Mouse (Mus musculus): ENCODE results near the gene Selenop.

The Selenop gene

GRCm38 (mm10) chr15:3269996-3270645, 1.8 kb downstream of the Selenop start:
- peak; percentile 20 to 60 for DNase-seq (ENCODE audit: inconsistent age in 2 of 2, low spot score in 1 of 2)

DNA sequence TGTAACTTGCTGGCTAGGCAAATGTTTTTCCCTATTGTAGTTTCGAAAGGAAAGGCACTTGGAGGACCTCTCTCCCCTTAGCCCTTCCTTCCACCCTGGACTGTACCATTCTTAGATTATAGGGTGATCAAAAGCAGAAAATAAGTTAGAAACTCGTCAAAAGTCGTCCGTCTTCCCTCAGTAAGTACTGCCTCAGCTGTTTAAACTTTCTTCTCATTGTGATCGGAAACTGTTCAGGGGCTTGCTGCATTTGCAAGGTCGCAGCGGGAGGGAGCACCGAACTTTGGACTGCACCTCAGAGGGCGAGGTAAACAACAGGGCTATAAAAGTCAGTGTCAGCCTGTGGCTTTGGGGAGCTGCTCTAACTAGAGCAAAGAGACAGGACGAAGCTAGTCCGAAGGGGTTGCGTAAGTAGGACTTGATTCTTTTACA, 2.3 kb downstream of the Selenop start:
- peak; percentile 83 to 96 for DNase-seq (ENCODE audit: inconsistent age in 2 of 2, low spot score in 1 of 2)

- peak; percentile 27 to 72 for DNase-seq (ENCODE audit: inconsistent age in 2 of 2, low spot score in 1 of 2)
These were observed 2.9 kb downstream of the Selenop start for GRCm38 (mm10) chr15:3271216-3271615.

DNA sequence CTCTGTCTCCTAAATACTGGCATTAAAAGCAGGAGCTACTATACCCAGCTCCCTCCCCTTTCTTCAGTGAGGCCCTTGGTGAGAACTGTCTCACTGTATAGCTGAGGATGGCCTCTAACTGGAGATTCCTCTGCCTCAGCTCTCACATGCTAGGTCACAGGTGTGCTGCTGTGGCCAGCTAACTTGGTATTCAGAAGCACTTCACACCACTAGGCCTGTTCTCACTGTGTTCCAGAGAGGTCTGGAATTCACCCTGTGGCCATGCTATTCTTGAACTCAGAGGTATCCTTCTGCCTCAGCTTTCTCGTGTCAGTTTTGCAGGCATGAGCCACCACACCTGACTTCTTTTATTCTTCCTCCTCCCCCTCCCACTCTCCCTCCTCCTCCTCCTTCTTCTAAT, 4.8 kb downstream of the Selenop start:
- no peak for DNase-seq (ENCODE audit: inconsistent age in 2 of 2, low spot score in 1 of 2)

GRCm38 (mm10) chr15:3277391-3277790, 9.0 kb downstream of the Selenop start:
- peak in 1 of 2 experiments; percentile 51 for DNase-seq (ENCODE audit: inconsistent age in 2 of 2, low spot score in 1 of 2)

DNA sequence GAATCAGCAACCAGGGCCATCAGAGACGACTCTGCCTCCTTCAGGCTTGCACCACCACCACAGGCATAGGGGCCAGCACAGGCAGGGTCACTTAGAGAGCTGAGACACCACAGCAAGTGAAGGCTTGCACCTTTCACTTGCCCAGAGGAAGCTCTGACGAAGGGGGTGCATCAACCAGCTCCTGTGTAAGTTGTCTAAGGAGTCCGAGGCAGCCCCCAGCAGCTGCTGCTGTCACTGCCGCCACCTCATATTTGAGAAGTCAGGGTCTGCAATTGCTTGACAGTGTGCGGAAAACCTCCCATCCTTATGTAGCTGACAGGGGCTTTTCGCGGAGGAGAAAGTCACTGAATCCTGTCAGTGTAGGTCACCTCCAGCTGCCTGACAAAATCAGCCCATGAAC, 10.9 kb downstream of the Selenop start:
- DNase-seq (ENCODE audit: inconsistent age in 2 of 2, low spot score in 1 of 2), result no peak

DNA sequence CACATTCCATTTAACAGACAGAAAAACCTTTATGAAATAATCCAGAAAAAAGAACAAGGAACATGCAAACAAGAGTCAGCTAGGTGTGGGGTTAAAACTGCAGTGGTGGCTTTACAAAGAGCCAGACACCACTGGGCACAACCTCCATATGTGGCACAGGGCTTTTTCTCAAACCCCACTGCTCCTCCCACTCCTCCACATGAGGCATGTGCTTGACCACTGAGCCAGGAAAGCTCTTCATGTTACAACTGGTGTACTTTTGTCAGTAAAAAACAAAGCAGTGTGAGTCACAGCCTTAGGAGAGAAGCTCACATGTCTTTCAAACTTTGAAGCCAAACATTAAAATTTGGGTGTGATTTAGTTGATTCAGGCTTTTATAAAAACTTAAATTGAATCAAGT, 12.9 kb downstream of the Selenop start:
- DNase-seq (ENCODE audit: inconsistent age in 2 of 2, low spot score in 1 of 2), result no peak

- DNase-seq (ENCODE audit: inconsistent age in 2 of 2, low spot score in 1 of 2), result no peak
These were observed 13.4 kb downstream of the Selenop start for GRCm38 (mm10) chr15:3281737-3282136.

- no peak for DNase-seq (ENCODE audit: inconsistent age in 2 of 2, low spot score in 1 of 2)
These were observed 17.7 kb downstream of the Selenop start for GRCm38 (mm10) chr15:3286032-3286431.

DNA sequence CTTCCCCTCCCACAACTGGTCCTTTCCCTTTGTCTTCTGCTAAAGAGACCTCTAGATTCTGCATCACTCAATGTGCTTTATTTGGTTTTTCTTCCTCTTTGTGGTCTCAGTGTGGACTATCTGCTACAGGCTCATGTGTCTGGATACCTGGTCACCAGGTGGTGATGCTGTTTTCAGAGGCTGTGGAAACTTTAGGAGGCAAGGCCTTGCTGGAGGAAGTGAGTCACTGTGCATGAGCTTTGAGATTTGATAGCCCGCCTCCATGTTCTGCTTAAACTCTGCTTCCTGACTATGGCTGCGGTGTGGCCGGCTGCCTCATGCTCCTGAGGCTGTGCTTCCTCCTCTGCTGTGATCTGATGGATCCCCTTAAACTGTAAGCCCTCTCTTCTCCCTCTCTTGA, 22.1 kb downstream of the Selenop start:
- no peak for DNase-seq (ENCODE audit: inconsistent age in 2 of 2, low spot score in 1 of 2)

GRCm38 (mm10) chr15:3293477-3293876, 25.1 kb downstream of the Selenop start:
- no peak for DNase-seq (ENCODE audit: inconsistent age in 2 of 2, low spot score in 1 of 2)

DNA sequence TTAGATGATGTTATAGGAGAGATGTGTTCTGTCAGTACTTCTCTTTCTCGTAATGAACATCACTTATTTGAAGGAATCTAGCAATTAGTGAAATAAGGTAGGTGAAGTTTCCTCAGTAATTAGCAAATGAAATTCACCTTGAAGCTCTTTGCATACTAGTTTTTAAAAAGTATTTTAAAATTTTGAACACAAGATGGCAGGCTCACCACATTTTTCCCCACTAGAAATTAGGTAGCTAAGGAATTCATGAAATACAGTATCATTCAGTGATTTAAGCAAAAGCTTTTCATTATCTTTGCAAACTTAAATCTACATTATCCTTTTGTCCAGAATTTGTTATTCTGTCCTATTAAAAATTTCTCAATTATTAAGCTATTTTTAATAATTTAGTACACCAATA, 27.6 kb downstream of the Selenop start:
- no peak for DNase-seq (ENCODE audit: inconsistent age in 2 of 2, low spot score in 1 of 2)

GRCm38 (mm10) chr15:3297615-3298014, 29.3 kb downstream of the Selenop start:
- no peak for DNase-seq (ENCODE audit: inconsistent age in 2 of 2, low spot score in 1 of 2)

- DNase-seq (ENCODE audit: inconsistent age in 2 of 2, low spot score in 1 of 2), result no peak
These were observed 32.2 kb downstream of the Selenop start for GRCm38 (mm10) chr15:3300361-3301100.

- no peak for DNase-seq (ENCODE audit: inconsistent age in 2 of 2, low spot score in 1 of 2)
These were observed 35.1 kb downstream of the Selenop start, which contains the start of gene Ccdc152 for GRCm38 (mm10) chr15:3303426-3303825. Gene Ccdc152 (minus strand): TSS chr15:3303526.

GRCm38 (mm10) chr15:3309856-3310255, 41.5 kb downstream of the Selenop start:
- DNase-seq (ENCODE audit: inconsistent age in 2 of 2, low spot score in 1 of 2), result no peak

- DNase-seq (ENCODE audit: inconsistent age in 2 of 2, low spot score in 1 of 2), result peak in 1 of 2 experiments; percentile 21
These were observed 44.6 kb downstream of the Selenop start for GRCm38 (mm10) chr15:3312937-3313336.

GRCm38 (mm10) chr15:3316617-3317016, 48.3 kb downstream of the Selenop start:
- no peak for DNase-seq (ENCODE audit: inconsistent age in 2 of 2, low spot score in 1 of 2)

DNA sequence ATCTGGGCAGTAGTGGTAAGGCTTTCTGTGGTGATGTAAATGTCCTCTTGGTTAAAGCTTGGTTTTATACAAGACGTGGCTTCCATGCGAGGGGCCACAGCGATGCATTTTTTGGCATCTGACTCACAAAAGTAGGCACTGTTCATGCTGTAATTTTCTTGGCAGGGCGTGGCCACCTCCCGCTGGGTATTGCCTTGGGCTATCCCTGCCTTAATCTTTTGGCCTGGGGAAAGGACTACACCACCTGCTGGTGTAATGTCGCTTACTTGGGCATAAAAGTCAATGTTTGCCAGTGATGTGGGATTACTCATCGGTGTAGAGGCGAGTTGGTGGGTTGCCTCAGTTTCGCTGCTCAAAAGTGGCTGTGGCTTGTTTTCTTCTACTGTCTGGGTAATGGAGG, 51.6 kb downstream of the Selenop start:
- DNase-seq (ENCODE audit: inconsistent age in 2 of 2, low spot score in 1 of 2), result no peak

DNA sequence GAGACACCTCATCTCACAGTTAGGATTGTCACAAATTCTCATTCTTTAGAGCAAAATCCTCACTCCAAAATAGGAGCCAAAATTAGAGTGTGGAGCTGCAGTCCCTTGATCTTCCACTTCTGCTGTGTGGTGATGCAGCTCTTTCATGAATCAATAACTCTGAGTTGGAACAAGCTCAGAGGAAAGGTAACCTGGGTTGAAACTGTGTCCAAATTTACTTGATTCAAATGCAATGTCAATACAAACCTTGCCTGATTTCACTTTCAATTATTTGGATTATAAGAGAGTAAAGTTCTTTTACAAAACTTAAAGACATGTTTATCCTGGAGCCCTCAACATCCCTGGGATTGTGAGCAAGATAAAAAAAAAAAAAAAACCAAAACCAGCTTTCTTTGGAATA, 54.7 kb downstream of the Selenop start:
- no peak for DNase-seq (ENCODE audit: inconsistent age in 2 of 2, low spot score in 1 of 2)

All from adrenal gland, adult (tissue).